Mouse (Mus musculus): Measurements from ENCODE around the gene Fer.

The Fer gene

GRCm38 (mm10) chr17:63980167-63980566 is 117.3 kb downstream of the Fer start:
- DNase-seq, result no peak

- no peak for DNase-seq
Observed at GRCm38 (mm10) chr17:63988710-63989109, 125.8 kb downstream of the Fer start.

DNA sequence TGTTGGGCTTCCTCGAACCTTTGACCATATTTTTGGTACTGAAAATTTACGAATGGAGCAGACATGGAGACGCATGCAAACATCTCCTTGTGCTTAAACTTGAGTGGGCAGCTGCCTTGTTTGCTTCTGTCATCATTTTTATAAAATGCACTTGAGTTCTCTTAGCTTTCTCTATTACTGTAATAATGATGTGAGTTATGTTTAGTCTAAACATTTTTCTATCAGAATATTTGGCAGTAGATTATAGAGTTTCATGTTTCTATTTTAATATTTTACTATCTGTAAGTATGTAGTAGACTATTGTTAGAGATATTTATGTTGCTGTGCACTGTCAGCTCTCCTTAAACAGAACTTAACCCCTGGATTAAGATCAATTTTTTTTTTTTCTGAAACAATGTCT is 128.3 kb downstream of the Fer start:
- no peak for DNase-seq

DNA sequence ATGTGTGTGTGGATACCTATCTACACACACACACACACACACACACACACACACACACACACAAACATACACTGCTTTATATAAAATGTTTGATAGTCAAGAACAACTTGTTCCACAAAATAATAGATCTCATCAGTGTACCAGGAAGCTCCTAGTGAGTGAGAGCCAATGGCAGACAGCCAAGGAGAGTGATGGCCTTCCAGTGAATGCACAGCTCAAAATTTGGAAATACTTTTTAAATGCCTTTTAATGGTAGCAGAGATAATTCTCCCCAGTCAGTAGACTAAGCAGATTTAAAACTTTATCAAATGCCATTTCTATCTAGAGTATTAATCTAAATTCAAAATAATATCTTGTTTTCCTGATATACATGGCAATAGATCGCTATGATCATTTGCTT is 133.1 kb downstream of the Fer start:
- DNase-seq, result no peak

- no peak for DNase-seq
Observed at GRCm38 (mm10) chr17:63997643-63998042, 134.8 kb downstream of the Fer start.

- DNase-seq, result no peak
Observed at GRCm38 (mm10) chr17:64003444-64003843, 140.6 kb downstream of the Fer start.

GRCm38 (mm10) chr17:64005575-64006249 is 142.8 kb downstream of the Fer start:
- no peak for DNase-seq

DNA sequence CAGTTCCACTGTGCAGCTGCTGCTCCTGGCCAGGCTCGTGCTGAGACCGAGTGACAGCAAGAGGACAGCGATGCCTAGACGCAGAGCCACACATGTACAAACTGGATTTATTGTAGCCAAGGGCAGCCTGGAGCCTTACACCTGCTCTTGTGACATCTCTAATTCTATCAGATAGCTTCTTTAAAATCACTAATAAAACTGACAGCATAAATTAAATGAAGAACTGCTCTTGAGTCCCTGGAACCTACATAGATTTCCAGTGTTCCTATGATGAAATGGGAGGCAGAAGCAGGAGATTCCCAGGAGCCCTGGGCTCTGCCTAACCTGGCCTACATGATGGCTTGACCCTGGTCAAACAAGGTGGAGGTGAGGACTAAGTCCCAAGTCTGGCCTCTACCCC is 153.7 kb downstream of the Fer start:
- DNase-seq, result no peak

- DNase-seq, result no peak
Observed at GRCm38 (mm10) chr17:64018240-64018639, 155.4 kb downstream of the Fer start.

GRCm38 (mm10) chr17:64018870-64019269 is 156.0 kb downstream of the Fer start:
- DNase-seq, result no peak

DNA sequence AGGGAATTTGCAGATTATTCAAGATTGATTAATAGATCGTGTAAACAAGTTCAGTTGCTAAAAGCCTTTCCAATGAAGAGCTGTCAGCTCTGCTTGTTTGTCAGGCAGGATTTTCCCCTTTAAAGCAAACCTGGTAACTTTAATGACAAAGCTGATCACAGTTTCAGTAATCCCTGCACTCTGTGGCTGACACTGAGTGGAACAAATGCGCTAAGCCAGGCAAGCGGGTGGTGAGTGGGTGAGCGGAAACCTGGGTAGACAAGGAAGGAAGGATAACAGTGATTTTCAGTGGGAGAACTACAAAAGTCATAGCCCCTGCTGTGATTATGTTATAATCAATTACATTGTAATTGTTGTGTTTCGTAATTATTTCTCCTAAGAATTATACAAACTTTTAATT is 156.8 kb downstream of the Fer start:
- no peak for DNase-seq

GRCm38 (mm10) chr17:64026485-64026884 is 163.6 kb downstream of the Fer start:
- no peak for DNase-seq

- no peak for DNase-seq
Observed at GRCm38 (mm10) chr17:64041771-64042170, 178.9 kb downstream of the Fer start.

DNA sequence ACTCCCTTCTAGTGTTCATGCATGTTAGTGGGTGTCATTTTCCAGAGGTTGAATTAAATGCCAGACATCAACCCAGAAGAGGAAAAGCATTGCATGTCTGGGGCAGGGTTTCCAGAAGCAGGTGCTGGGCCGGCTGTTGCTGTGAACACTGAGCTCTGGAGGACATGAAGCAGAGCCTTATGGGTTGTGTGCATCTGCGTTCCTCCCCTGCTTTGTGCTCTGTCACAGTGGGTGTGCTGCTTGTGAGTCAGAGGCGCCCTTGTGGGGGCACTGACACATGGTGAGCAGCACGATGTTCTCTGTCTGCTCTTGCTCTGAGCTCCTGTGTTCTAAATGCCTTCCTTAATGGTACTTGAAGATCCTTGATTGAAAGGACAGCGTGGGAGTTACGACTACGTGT is 182.5 kb downstream of the Fer start:
- DNase-seq, result peak; percentile 29

DNA sequence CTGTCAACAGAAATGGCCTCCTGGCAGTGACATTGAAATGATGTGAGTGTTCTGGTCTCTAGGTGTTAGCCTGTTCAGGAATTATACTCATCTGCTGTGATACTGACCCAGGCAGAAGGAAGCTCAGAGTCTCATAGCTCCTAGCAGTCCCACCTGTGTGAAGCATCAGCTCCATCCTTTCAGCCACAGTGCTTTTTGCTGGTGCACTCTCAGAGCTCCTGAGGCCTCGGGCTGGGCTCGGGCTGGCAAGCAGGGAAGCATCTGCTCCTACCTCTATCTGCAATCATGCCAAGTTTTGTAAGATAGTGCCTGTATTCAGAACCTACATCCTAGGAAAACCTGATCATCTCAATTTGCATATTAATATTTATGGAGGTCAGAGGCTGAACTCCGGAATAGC is 183.7 kb downstream of the Fer start:
- DNase-seq, result no peak

DNA sequence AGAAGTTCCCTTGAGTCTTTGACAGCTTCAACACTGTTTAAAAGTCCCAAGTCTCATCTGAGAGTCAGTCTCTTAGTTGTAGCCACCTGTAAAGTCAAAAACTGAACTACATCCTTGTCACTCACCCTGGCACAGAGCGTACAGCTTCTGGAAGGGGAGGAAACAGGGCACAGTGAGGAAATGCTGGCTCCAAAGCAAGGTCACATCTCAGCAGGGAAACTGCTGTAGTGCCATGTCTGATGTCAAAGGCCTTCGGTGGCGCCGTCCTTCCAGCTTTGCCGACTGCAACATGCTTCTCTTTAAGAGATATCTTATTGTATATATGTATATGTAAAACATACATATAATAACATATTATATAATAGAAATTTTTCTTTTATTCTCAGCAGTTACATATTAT is 188.0 kb downstream of the Fer start:
- no peak for DNase-seq

- DNase-seq, result no peak
Observed at GRCm38 (mm10) chr17:64053636-64054035, 190.8 kb downstream of the Fer start.

GRCm38 (mm10) chr17:64060529-64060928 is 197.7 kb downstream of the Fer start:
- no peak for DNase-seq

- no peak for DNase-seq
Observed at GRCm38 (mm10) chr17:64065243-64065642, 202.4 kb downstream of the Fer start.

GRCm38 (mm10) chr17:64077392-64077791 is 214.5 kb downstream of the Fer start:
- peak; percentile 29 for DNase-seq

DNA sequence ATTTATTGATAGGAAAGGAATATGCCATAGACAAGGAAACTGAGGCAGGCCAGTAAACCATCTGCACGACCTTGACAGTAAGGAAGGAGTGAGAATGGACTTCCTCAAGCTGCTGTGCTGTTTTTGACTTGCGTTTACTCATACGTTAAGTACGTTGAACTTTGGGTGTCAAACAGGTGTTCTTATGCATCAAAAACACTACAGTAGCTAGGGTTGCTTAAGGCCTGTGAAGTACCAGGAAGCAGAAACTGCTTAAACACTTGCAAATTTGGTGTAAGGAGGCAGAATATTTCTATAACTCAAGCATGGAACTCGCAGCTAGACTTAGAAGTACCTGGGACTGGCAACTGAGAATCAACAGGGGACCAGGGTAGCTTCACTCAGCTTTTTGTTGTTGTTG is 221.9 kb downstream of the Fer start:
- no peak for DNase-seq

- DNase-seq, result no peak
Observed at GRCm38 (mm10) chr17:64085493-64085892, 222.6 kb downstream of the Fer start.

- DNase-seq, result no peak
Observed at GRCm38 (mm10) chr17:64086875-64087608, 224.2 kb downstream of the Fer start.

GRCm38 (mm10) chr17:64087871-64088270 is 225.0 kb downstream of the Fer start:
- DNase-seq, result no peak

DNA sequence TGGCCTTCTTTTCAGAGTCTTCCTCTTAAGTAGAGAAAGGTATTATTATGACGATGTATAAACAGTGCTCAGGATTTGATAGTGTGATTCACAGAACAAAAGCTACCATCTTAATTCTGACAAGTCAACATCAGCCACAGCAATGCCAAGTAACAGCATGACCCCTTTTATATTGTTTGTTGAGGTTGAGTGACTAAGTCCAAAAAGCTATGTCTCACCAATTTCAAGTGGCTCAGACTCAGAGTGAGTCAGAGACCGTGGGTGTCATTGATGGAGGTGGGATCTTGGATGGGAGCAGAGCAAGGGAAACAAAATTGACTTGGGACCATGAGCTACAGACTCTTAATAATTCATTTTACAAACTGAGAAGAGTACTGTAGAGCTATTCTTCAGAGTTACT is 230.9 kb downstream of the Fer start:
- no peak for DNase-seq

Measured in right cerebral cortex, postnatal 14 days (tissue).